Comparison of ENCODE assay signal across 26 mouse cellular contexts in the genomic region with DNA sequence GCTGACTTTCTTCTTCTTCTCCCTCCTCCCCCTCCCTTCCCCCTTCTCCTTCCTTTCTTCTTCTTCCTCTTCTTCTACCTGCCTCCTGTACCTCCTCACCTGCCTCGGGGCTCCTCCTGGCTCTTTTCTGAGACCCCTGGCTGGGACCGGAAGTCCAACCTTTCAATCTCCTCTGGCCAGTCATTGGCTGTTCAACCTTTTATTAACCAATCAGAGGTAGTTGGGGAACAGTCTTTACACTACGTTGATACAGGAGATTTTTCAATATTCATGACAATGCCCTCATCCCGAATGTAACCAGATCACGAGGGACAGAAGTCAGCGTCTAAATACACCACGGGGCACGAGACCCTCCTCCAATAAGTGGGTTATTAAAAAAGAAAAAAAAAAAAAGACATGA. TPM values are rescaled to one million over a fixed set of nuclear protein-coding genes. Genes with fewer than 3 reads are reported as not detected.
DNase-seq lines count a peak whose midpoint lies in the region; TF ChIP-seq lines count a peak whose summit lies in the region.
"Had no signal": no experiment of that assay in that cellular context is flagged by ENCODE, and none has a peak within 500 bp of the region (broad histone marks: within the 10 kb centered on the region; RNA-seq: fewer than 3 reads in every experiment).

No protein-coding gene starts in this region.

- H3K9me3 ChIP-seq in E14TG2a.4 (ENCODE audit: low read length): peaks cover 24% of the 10 kb centered on the region
- H3K9me3 ChIP-seq: embryonic facial prominence, embryonic 15.5 days had no signal

- peaks cover 30% of the 10 kb centered on the region for H3K36me3 ChIP-seq in E14TG2a.4 (ENCODE audit: insufficient read depth, low read length)
- H3K36me3 ChIP-seq: embryonic facial prominence, embryonic 13.5 days; embryonic facial prominence, embryonic 15.5 days; forebrain, embryonic 10.5 days; forebrain, embryonic 12.5 days had no signal

- DNase-seq in heart, adult 11 months: peak; percentile 76
- DNase-seq in heart, postnatal 36 days: no peak
- DNase-seq in ES-CJ7 (ENCODE audit: low read depth, low spot score) (peak; percentile 10), R1 (ENCODE audit: low read depth, low spot score) (peak; percentile 64)
- DNase-seq in spleen, postnatal 10 days (ENCODE audit: low spot score in 2 of 2): no peak
- no peak for DNase-seq in layer of hippocampus, adult 11-12 months (ENCODE audit: low spot score)
- DNase-seq: adrenal gland, adult 2 months; adrenal gland, postnatal 10 days; adrenal gland, postnatal 25 days; B cell, adult 2 months; cerebellum, adult 11 months; cerebellum, adult 18-20 months; cerebellum, adult 8-10 months; cerebellum, adult 9-11 months; cerebellum, postnatal 14 days; cerebellum, postnatal 36 days; embryo, embryonic 11 days had no signal

- no peak for TF ChIP-seq CTCF in E14TG2a.4 (conservative IDR thresholded peaks at IDR 0.05; ENCODE audit: low read length)

- H3K27me3 ChIP-seq in E14TG2a.4 (ENCODE audit: insufficient read depth, low read length): no peaks in the 10 kb centered on the region
- H3K27me3 ChIP-seq: CH12.LX; embryonic facial prominence, embryonic 13.5 days; embryonic facial prominence, embryonic 15.5 days; forebrain, embryonic 12.5 days; Patski had no signal

- peaks cover 33% of the 10 kb centered on the region for H3K4me1 ChIP-seq in E14TG2a.4 (replicated peaks; ENCODE audit: low read depth, low read length)
- H3K4me1 ChIP-seq: forebrain, embryonic 10.5 days; forebrain, embryonic 12.5 days had no signal

- H3K4me3 ChIP-seq in E14TG2a.4 (replicated peaks; ENCODE audit: low read length): peak overlapping the region; percentile 62
- H3K4me3 ChIP-seq: embryonic facial prominence, embryonic 13.5 days; embryonic facial prominence, embryonic 15.5 days; erythroblast, embryonic 14.5 days; forebrain, embryonic 10.5 days; forebrain, embryonic 12.5 days had no signal

- intact Hi-C loops in heart, postnatal 36 days (cut with DNase I): no loop called here

RNA-seq across cellular contexts. Expression of a gene that starts 32.5 kb away (rescaled TPM):
- total RNA-seq in heart, postnatal 36 days (2021): 10 to 100 TPM; 44.7 to 57.0 TPM
- total RNA-seq: common myeloid progenitor, adult 5-6 weeks had no signal

Comparison
In these comparisons a context has a peak if more than half of its experiments do, and no peak if none do; other contexts are left out.
1. DNase-seq: peak in heart, adult 11 months (single experiment), ES-CJ7 (single experiment) and R1 (single experiment); none in heart, postnatal 36 days (0 of 2), spleen, postnatal 10 days (0 of 2) and layer of hippocampus, adult 11-12 months (single experiment).